Mouse (Mus musculus): Measurements from ENCODE around the gene Olfr767.
A peak's percentile ranks its signal among the peaks of the same experiment; 100 is the strongest.

- TF ChIP-seq POLR2A (IDR thresholded peaks at IDR 0.05; ENCODE audit: insufficient read depth, low read length) (no peak), EP300 (IDR thresholded peaks at IDR 0.05; ENCODE audit: insufficient read depth, low read depth, low read length) (no peak), CTCF (IDR thresholded peaks at IDR 0.05; ENCODE audit: low read depth, low read length) (peak; percentile 41)
These were observed 56.6 kb downstream of the Olfr767 start for GRCm38 (mm10) chr10:129026018-129026662.

Measured in ES-Bruce4 (cell line).